Mouse (Mus musculus) MEL (cell line): ENCODE results near the gene 1700003F12Rik. TPM values are rescaled to one million over a fixed set of nuclear protein-coding genes. Genes with fewer than 3 reads are reported as not detected.

Source experiments
- DNase-seq: peaks from one replicate; pipeline ENCODE4 v3.0.0; 2011; ENCODE audit warnings: low read depth, low spot score
- H3K27ac ChIP-seq: 2 replicates; pipeline ENCODE4 v1.5.1; 2012; ENCODE audit warnings: low read depth, mild to moderate bottlenecking, control low read depth, low read length, moderate library complexity; ENCODE audit not compliant: control insufficient read depth
- H3K27me3 ChIP-seq, 2 experiments: fragments of 150-350 bp in 1 of 2; sonication (generic) in 1 of 2; 2 replicates each; pipeline ENCODE4 v1.6.1; 2012; ENCODE audit warnings: low read length in 2 of 2, mild to moderate bottlenecking in 2 of 2, improper control_type of control experiment in 1 of 2, moderate library complexity in 1 of 2; ENCODE audit not compliant: insufficient read depth in 2 of 2, control insufficient read depth in 1 of 2
- H3K36me3 ChIP-seq, 2 experiments: 2 replicates each; pipeline ENCODE4 v1.6.1; 2012 to 2014; ENCODE audit warnings: low read length in 2 of 2, improper control_type of control experiment in 1 of 2, inconsistent platforms in 1 of 2, mild to moderate bottlenecking in 1 of 2; ENCODE audit not compliant: insufficient read depth in 2 of 2, control insufficient read depth in 1 of 2
- H3K4me1 ChIP-seq, 2 experiments: fragments of 150-350 bp in 1 of 2; sonication (generic) in 1 of 2; 2 replicates each; pipeline ENCODE4 v1.6.1; 2012; ENCODE audit warnings: low read length in 2 of 2, improper control_type of control experiment in 1 of 2, mild to moderate bottlenecking in 1 of 2; ENCODE audit not compliant: insufficient read depth in 2 of 2, control insufficient read depth in 1 of 2
- H3K4me3 ChIP-seq, 2 experiments: fragments of 150-350 bp in 1 of 2; sonication (generic) in 1 of 2; 2 replicates each; pipeline ENCODE4 v1.5.1; 2012; ENCODE audit warnings: low read depth in 2 of 2, low read length in 2 of 2, mild to moderate bottlenecking in 2 of 2, moderate library complexity in 2 of 2, control low read depth in 1 of 2, improper control_type of control experiment in 1 of 2; ENCODE audit not compliant: control insufficient read depth in 1 of 2, insufficient read depth in 1 of 2
- H3K79me2 ChIP-seq: 2 replicates; pipeline ENCODE4 v1.6.1; 2012; ENCODE audit warnings: mild to moderate bottlenecking, low read length, moderate library complexity; ENCODE audit not compliant: control insufficient read depth, poor library complexity, insufficient read depth
- H3K9ac ChIP-seq: 2 replicates; pipeline ENCODE4 v1.6.1; 2012; ENCODE audit warnings: low read depth, mild to moderate bottlenecking, control low read depth, low read length, moderate library complexity; ENCODE audit not compliant: control insufficient read depth, poor library complexity, severe bottlenecking
- H3K9me3 ChIP-seq: fragments of 150-350 bp; sonication (generic); replicated peaks from 2 replicates; pipeline ENCODE4 v1.6.1; 2012; ENCODE audit warnings: mild to moderate bottlenecking, low read length, improper control_type of control experiment, moderate library complexity; ENCODE audit not compliant: insufficient read depth
- E2F4 ChIP-seq: IDR thresholded peaks from 2 replicates; pipeline ENCODE4 v1.6.1; 2011; ENCODE audit warnings: low read depth, low read length, improper control_type of control experiment, borderline replicate concordance
- EP300 ChIP-seq, 2 experiments: IDR thresholded peaks; 2 replicates each; pipeline ENCODE4 v1.6.1; 2011; ENCODE audit warnings: improper control_type of control experiment in 2 of 2, low read length in 2 of 2, low read depth in 1 of 2, mild to moderate bottlenecking in 1 of 2
- ETS1 ChIP-seq: IDR thresholded peaks from 2 replicates; pipeline ENCODE4 v1.6.1; 2012; ENCODE audit warnings: low read depth, mild to moderate bottlenecking, inconsistent platforms, low read length, improper control_type of control experiment, moderate library complexity
- GABPA ChIP-seq: IDR thresholded peaks from 2 replicates; pipeline ENCODE4 v1.6.1; 2012; ENCODE audit warnings: low read depth, mild to moderate bottlenecking, inconsistent platforms, low read length, improper control_type of control experiment, moderate library complexity
- HCFC1 ChIP-seq: IDR thresholded peaks from 2 replicates; pipeline ENCODE4 v1.6.1; 2012; ENCODE audit warnings: low read depth, mild to moderate bottlenecking, inconsistent platforms, low read length, improper control_type of control experiment, moderate library complexity
- JUND ChIP-seq: IDR thresholded peaks from 2 replicates; pipeline ENCODE4 v1.6.1; 2011; ENCODE audit warnings: low read depth, mild to moderate bottlenecking, improper control_type of control experiment, low read length
- MAX ChIP-seq: IDR thresholded peaks from 2 replicates; pipeline ENCODE4 v1.6.1; 2011; ENCODE audit warnings: low read length, improper control_type of control experiment
- MAZ ChIP-seq: IDR thresholded peaks from 2 replicates; pipeline ENCODE4 v1.6.1; 2012; ENCODE audit warnings: low read depth, mild to moderate bottlenecking, inconsistent platforms, low read length, improper control_type of control experiment
- MEF2A ChIP-seq: IDR thresholded peaks from 2 replicates; pipeline ENCODE4 v1.6.1; 2014; ENCODE audit warnings: low read depth, mild to moderate bottlenecking, inconsistent platforms, low read length, improper control_type of control experiment; ENCODE audit not compliant: poor library complexity, insufficient replicate concordance, severe bottlenecking; ENCODE audit errors: extremely low read depth
- MXI1 ChIP-seq: IDR thresholded peaks from 2 replicates; pipeline ENCODE4 v1.6.1; 2011; ENCODE audit warnings: mild to moderate bottlenecking, low read depth, low read length, improper control_type of control experiment
- NRF1 ChIP-seq: IDR thresholded peaks from 2 replicates; pipeline ENCODE4 v1.6.1; 2014; ENCODE audit warnings: low read depth, mild to moderate bottlenecking, inconsistent platforms, low read length, improper control_type of control experiment, moderate library complexity; ENCODE audit not compliant: poor library complexity, insufficient read depth, severe bottlenecking
- POLR2A ChIP-seq, 2 experiments: IDR thresholded peaks; 2 replicates each; pipeline ENCODE4 v1.6.1; 2011 to 2012; ENCODE audit warnings: low read length in 2 of 2, mild to moderate bottlenecking in 2 of 2, control low read depth in 1 of 2, improper control_type of control experiment in 1 of 2, low read depth in 1 of 2, moderate library complexity in 1 of 2; ENCODE audit not compliant: control insufficient read depth in 1 of 2, insufficient read depth in 1 of 2, poor library complexity in 1 of 2
- POLR2AphosphoS5 ChIP-seq: IDR thresholded peaks from 2 replicates; pipeline ENCODE4 v1.6.1; 2012; ENCODE audit warnings: low read depth, borderline replicate concordance, mild to moderate bottlenecking, inconsistent platforms, low read length, moderate library complexity, mixed read lengths
- RCOR1 ChIP-seq: IDR thresholded peaks from 2 replicates; pipeline ENCODE4 v1.6.1; 2012; ENCODE audit warnings: low read depth, mild to moderate bottlenecking, inconsistent platforms, low read length, improper control_type of control experiment
- TBP ChIP-seq: IDR thresholded peaks from 2 replicates; pipeline ENCODE4 v1.8.0; 2011; ENCODE audit warnings: low read depth, low read length, improper control_type of control experiment
- TCF12 ChIP-seq: IDR thresholded peaks from 2 replicates; pipeline ENCODE4 v1.6.1; 2014; ENCODE audit warnings: low read depth, mild to moderate bottlenecking, inconsistent platforms, low read length, improper control_type of control experiment, moderate library complexity
- UBTF ChIP-seq: IDR thresholded peaks from 2 replicates; pipeline ENCODE4 v1.6.1; 2012; ENCODE audit warnings: low read depth, mild to moderate bottlenecking, inconsistent platforms, low read length, improper control_type of control experiment, moderate library complexity, borderline replicate concordance; ENCODE audit not compliant: insufficient read depth
- USF2 ChIP-seq, 2 experiments: IDR thresholded peaks; 2 replicates each; pipeline ENCODE4 v1.6.1; 2011 to 2012; ENCODE audit warnings: improper control_type of control experiment in 2 of 2, low read length in 2 of 2, borderline replicate concordance in 1 of 2, inconsistent platforms in 1 of 2, low read depth in 1 of 2, mild to moderate bottlenecking in 1 of 2; ENCODE audit not compliant: insufficient read depth in 1 of 2
- ZC3H11A ChIP-seq: IDR thresholded peaks from 2 replicates; pipeline ENCODE4 v1.6.1; 2012; ENCODE audit warnings: low read depth, mild to moderate bottlenecking, inconsistent platforms, low read length, improper control_type of control experiment
- ZKSCAN1 ChIP-seq: IDR thresholded peaks from 2 replicates; pipeline ENCODE4 v1.6.1; 2012; ENCODE audit warnings: low read depth, mild to moderate bottlenecking, inconsistent platforms, low read length, improper control_type of control experiment, moderate library complexity
- ZMIZ1 ChIP-seq: IDR thresholded peaks from 2 replicates; pipeline ENCODE4 v1.6.1; 2012; ENCODE audit warnings: low read depth, mild to moderate bottlenecking, inconsistent platforms, low read length, improper control_type of control experiment, moderate library complexity
- polyA plus RNA-seq, 2 experiments: library from polyadenylated mRNA; stranded (reverse) in 1 of 2; unstranded in 1 of 2; fragments of >175 nt in 1 of 2; fragments of >200 nt in 1 of 2; gene quantifications; 2 replicates each; pipeline versions ENCODE4 v1.2.1 to v1.2.4; 2012; ENCODE audit warnings: low replicate concordance in 2 of 2, low read depth in 1 of 2; ENCODE audit not compliant: insufficient read length in 2 of 2, insufficient read depth in 1 of 2, missing spikeins in 1 of 2
- total RNA-seq: library from RNA; depleted of rRNA; stranded (reverse); fragments of 300-350 nt; gene quantifications from 2 replicates; pipeline ENCODE4 v1.2.3, GENCODE M21; 2012

The 1700003F12Rik gene
- total and polyA plus RNA-seq, 3 experiments = 0.42 to 0.72 TPM; not detected in 1

DNA sequence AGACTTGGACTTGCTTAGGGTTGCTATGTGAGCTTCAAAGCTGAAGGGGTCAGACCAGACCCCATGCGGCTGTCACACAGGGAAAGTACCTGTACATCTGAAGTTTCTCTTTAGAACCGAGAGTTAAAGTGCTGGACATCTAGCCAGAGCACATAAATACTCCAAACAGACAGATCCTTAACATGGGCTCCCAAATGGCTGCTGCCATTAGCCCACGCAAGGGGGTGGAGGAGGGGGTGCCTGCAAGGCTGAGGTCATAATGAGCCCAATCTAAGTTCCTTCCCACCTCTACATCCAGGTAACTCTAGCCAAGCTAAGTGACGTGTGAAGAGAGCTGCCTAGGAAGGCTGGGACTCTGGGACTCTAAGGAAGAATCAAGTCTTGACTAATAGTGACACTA is 4.6 kb downstream of the 1700003F12Rik start, which contains the start of gene Actl10:
Gene Actl10, plus strand, starts transcription at position 301 of the 400 bp plus-strand sequence.
- Histone ChIP-seq H3K9me3 (no peaks in the 10 kb centered on the region), H3K27me3 (no peaks in the 10 kb centered on the region), H3K4me1 (no peaks in the 10 kb centered on the region), H3K4me3 (no peak within 1 kb of the TSS), H3K79me2 (no peaks in the 10 kb centered on the region), H3K36me3 (no peaks in the 10 kb centered on the region; a peak in 1 of 4 replicates), H3K9ac (no peak within 1 kb of the TSS), H3K27ac (no peak within 1 kb of the TSS)
- no peak for DNase-seq
- no peak for TF ChIP-seq ZMIZ1
- TF ChIP-seq MXI1 = no peak
- no peak for TF ChIP-seq MAZ
- TF ChIP-seq POLR2A (IDR thresholded peaks at IDR 0.05; ENCODE audit: control insufficient read depth in 1 of 2, insufficient read depth in 1 of 2, low read depth in 1 of 2, low read length in 2 of 2, poor library complexity in 1 of 2) = no peak

DNA sequence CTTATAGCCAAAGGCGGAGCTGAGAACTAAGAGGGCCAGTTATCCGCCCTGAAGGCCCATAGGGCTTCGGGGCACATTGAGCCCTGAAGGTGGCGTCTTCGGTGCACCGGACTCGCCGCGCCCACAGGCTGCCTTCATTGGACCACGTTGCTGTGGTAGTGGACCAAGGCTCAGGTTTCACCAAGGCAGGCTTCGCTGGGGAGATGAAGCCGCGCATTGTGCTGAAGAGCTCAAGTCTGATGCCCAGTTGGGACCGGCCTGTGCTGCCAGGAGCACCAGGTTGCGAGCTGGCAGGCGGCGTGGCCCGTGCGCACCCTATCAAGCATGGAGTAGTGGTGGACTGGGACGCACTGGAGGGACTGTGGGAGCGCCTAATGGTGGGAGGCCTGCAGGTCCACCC is 5.0 kb downstream of the 1700003F12Rik start:
- H3K9ac ChIP-seq = no peak overlapping the region
- no peak overlapping the region for H3K4me3 ChIP-seq
- H3K9me3 ChIP-seq = no peaks in the 10 kb centered on the region
- TF ChIP-seq ZKSCAN1 = no peak
- no peak for TF ChIP-seq POLR2AphosphoS5
- no peak for TF ChIP-seq MAZ
- TF ChIP-seq JUND = no peak
- TF ChIP-seq MAX = no peak
- TF ChIP-seq TCF12 = no peak
- no peak for TF ChIP-seq EP300 (IDR thresholded peaks at IDR 0.05; ENCODE audit: low read depth in 1 of 2, low read length in 2 of 2)
- no peak for TF ChIP-seq TBP
- TF ChIP-seq UBTF = no peak
- TF ChIP-seq RCOR1 = no peak
- no peak for TF ChIP-seq ETS1
- TF ChIP-seq E2F4 = no peak
- TF ChIP-seq GABPA = no peak
- TF ChIP-seq USF2 (IDR thresholded peaks at IDR 0.05; ENCODE audit: borderline replicate concordance in 1 of 2, insufficient read depth in 1 of 2, low read depth in 1 of 2, low read length in 2 of 2) = no peak
- TF ChIP-seq HCFC1 = no peak
- no peak for TF ChIP-seq ZC3H11A
- no peak for TF ChIP-seq NRF1
- TF ChIP-seq MEF2A = no peak
- DNase-seq = no peak
- H3K27me3 ChIP-seq = no peaks in the 10 kb centered on the region
- no peaks in the 10 kb centered on the region for H3K4me1 ChIP-seq
- no peaks in the 10 kb centered on the region for H3K79me2 ChIP-seq
- no peak overlapping the region for H3K27ac ChIP-seq
- no peaks in the 10 kb centered on the region; a peak in 1 of 4 replicates for H3K36me3 ChIP-seq
